Comparison of ENCODE assay signal across 8 mouse cellular contexts in genomic region chr9:96118861-96119772, GRCm38 (mm10). TPM values are rescaled to one million over a fixed set of nuclear protein-coding genes. Genes with fewer than 3 reads are reported as not detected.
DNase-seq lines count a peak whose midpoint lies in the region; ATAC-seq and TF ChIP-seq lines count a peak whose summit lies in the region.

Gene Gk5, plus strand, starts transcription at chr9:96119362.

- H3K27ac ChIP-seq in forebrain, embryonic 10.5 days = peak within 1 kb of the TSS; percentile 75
- H3K27ac ChIP-seq in heart, embryonic 15.5 days = peak within 1 kb of the TSS; percentile 70
- H3K27ac ChIP-seq in liver, embryonic 14.5 days = no peak within 1 kb of the TSS
- 0 out of 2 replicates have a peak within 1 kb of the TSS, but pooled peaks have one; percentile 31 for H3K27ac ChIP-seq in neural tube, embryonic 11.5 days (ENCODE audit: low read depth, low read length)
- H3K27ac ChIP-seq in stomach, postnatal 0 days (replicated peaks) = peak within 1 kb of the TSS; percentile 84

- no peaks in the 10 kb centered on the region for H3K9me3 ChIP-seq in forebrain, embryonic 10.5 days
- no peaks in the 10 kb centered on the region for H3K9me3 ChIP-seq in heart, embryonic 15.5 days (replicated peaks)
- H3K9me3 ChIP-seq in liver, embryonic 14.5 days (ENCODE audit: control insufficient read depth, low read length) = no peaks in the 10 kb centered on the region
- no peaks in the 10 kb centered on the region for H3K9me3 ChIP-seq in neural tube, embryonic 11.5 days (ENCODE audit: control insufficient read depth, low read length)
- no peaks in the 10 kb centered on the region for H3K9me3 ChIP-seq in stomach, postnatal 0 days (ENCODE audit: control insufficient read depth, low read length)

- TF ChIP-seq CTCF in liver, embryonic 14.5 days (IDR thresholded peaks at IDR 0.05; ENCODE audit: low read depth) = no peak
- TF ChIP-seq CTCF in stomach, postnatal 0 days (IDR thresholded peaks at IDR 0.05; ENCODE audit: low read depth) = no peak

- peak within 1 kb of the TSS; percentile 95 for H3K4me2 ChIP-seq in heart, embryonic 15.5 days
- H3K4me2 ChIP-seq in liver, embryonic 14.5 days (ENCODE audit: low read depth) = peak within 1 kb of the TSS; percentile 91
- H3K4me2 ChIP-seq in neural tube, embryonic 11.5 days (ENCODE audit: low read depth) = peak within 1 kb of the TSS; percentile 81
- peak within 1 kb of the TSS; percentile 86 for H3K4me2 ChIP-seq in stomach, postnatal 0 days (replicated peaks; ENCODE audit: low read depth)

- peaks cover 18% of the 10 kb centered on the region for H3K27me3 ChIP-seq in forebrain, embryonic 10.5 days (ENCODE audit: poor library complexity, severe bottlenecking)
- H3K27me3 ChIP-seq in heart, embryonic 15.5 days = no peaks in the 10 kb centered on the region; the same call in 1 of the 2 replicates
- H3K27me3 ChIP-seq in liver, embryonic 14.5 days (ENCODE audit: control insufficient read depth, insufficient read depth, low read length) = no peaks in the 10 kb centered on the region
- no peaks in the 10 kb centered on the region for H3K27me3 ChIP-seq in neural tube, embryonic 11.5 days (ENCODE audit: control insufficient read depth, insufficient read depth, low read length)
- H3K27me3 ChIP-seq in stomach, postnatal 0 days (ENCODE audit: control insufficient read depth, insufficient read depth, low read length) = no peaks in the 10 kb centered on the region

- H3K9ac ChIP-seq in heart, embryonic 15.5 days = peak within 1 kb of the TSS; percentile 74
- peak within 1 kb of the TSS; percentile 24; the same call in 1 of the 2 replicates for H3K9ac ChIP-seq in liver, embryonic 14.5 days (replicated peaks)
- H3K9ac ChIP-seq in neural tube, embryonic 11.5 days (ENCODE audit: low read length) = peak within 1 kb of the TSS; percentile 66
- H3K9ac ChIP-seq in stomach, postnatal 0 days (ENCODE audit: low read length) = peak within 1 kb of the TSS; percentile 79

- DNase-seq in c-Kit-negative CD71-positive TER-119-positive erythroid progenitor cells, embryonic 14.5 days (ENCODE audit: low read depth, low spot score) = peak; percentile 77
- peak; percentile 99 for DNase-seq in forebrain, embryonic 10.5 days (ENCODE audit: extremely low spot score, low spot score)
- peak; percentile 98 to 99 for DNase-seq in kidney, postnatal 25 days
- peak; percentile 77 to 84 (median 83) for DNase-seq in liver, embryonic 14.5 days (ENCODE audit: low read depth in 3 of 3, low spot score in 3 of 3)
- peak; percentile 99 for DNase-seq in neural tube, embryonic 11.5 days (ENCODE audit: low spot score)
- peak; percentile 99 for DNase-seq in stomach, postnatal 0 days (ENCODE audit: low spot score)

- no peaks in the 10 kb centered on the region for H3K36me3 ChIP-seq in forebrain, embryonic 10.5 days (replicated peaks)
- H3K36me3 ChIP-seq in heart, embryonic 15.5 days = no peaks in the 10 kb centered on the region
- H3K36me3 ChIP-seq in liver, embryonic 14.5 days (replicated peaks; ENCODE audit: control insufficient read depth, insufficient read depth, low read depth) = no peaks in the 10 kb centered on the region
- H3K36me3 ChIP-seq in neural tube, embryonic 11.5 days (ENCODE audit: control insufficient read depth, insufficient read depth, low read length) = no peaks in the 10 kb centered on the region
- H3K36me3 ChIP-seq in stomach, postnatal 0 days (ENCODE audit: control insufficient read depth, insufficient read depth, low read length) = no peaks in the 10 kb centered on the region

- TF ChIP-seq EP300 in liver, embryonic 14.5 days (IDR thresholded peaks at IDR 0.05; ENCODE audit: low read depth) = no peak
- no peak for TF ChIP-seq EP300 in stomach, postnatal 0 days (optimal IDR thresholded peaks at IDR 0.05)

- under 1% methylated on average over 76 of the region's 76 CpGs for WGBS in forebrain, embryonic 10.5 days
- under 1% methylated on average over 76 of the region's 76 CpGs for WGBS in heart, embryonic 15.5 days
- WGBS in liver, embryonic 14.5 days (ENCODE audit: insufficient replicate concordance) = 1% methylated on average over 76 of the region's 76 CpGs
- under 1% methylated on average over 76 of the region's 76 CpGs for WGBS in neural tube, embryonic 11.5 days
- WGBS in stomach, postnatal 0 days = under 1% methylated on average over 65 of the region's 76 CpGs

- peak; percentile 96 for ATAC-seq in CD4-positive, CD25-positive, alpha-beta regulatory T cell, adult 4 months
- ATAC-seq in heart, embryonic 15.5 days (replicated peaks; ENCODE audit: insufficient number of reproducible peaks, insufficient read depth, low FRiP score, low read depth) = peak; percentile 99
- ATAC-seq in liver, embryonic 14.5 days (ENCODE audit: insufficient read depth) = peak; percentile 95
- peak; percentile 98 for ATAC-seq in neural tube, embryonic 11.5 days (ENCODE audit: insufficient read depth, low FRiP score, low TSS enrichment)
- peak; percentile 98 for ATAC-seq in stomach, postnatal 0 days (ENCODE audit: low FRiP score, low TSS enrichment)

- peaks cover 14% of the 10 kb centered on the region for H3K4me1 ChIP-seq in forebrain, embryonic 10.5 days
- H3K4me1 ChIP-seq in heart, embryonic 15.5 days (replicated peaks) = peaks cover 2% of the 10 kb centered on the region; the same call in 1 of the 2 replicates
- peaks cover 3 to 4% of the 10 kb centered on the region in 2 experiments; a peak in 3 of 4 replicates for H3K4me1 ChIP-seq in liver, embryonic 14.5 days (replicated peaks; ENCODE audit: control insufficient read depth in 2 of 2, insufficient read depth in 2 of 2, low read length in 1 of 2)
- no peaks in the 10 kb centered on the region for H3K4me1 ChIP-seq in neural tube, embryonic 11.5 days (ENCODE audit: control insufficient read depth, insufficient read depth, low read length)
- no peaks in the 10 kb centered on the region for H3K4me1 ChIP-seq in stomach, postnatal 0 days (replicated peaks; ENCODE audit: control insufficient read depth, insufficient read depth)

- H3K4me3 ChIP-seq in forebrain, embryonic 10.5 days = peak within 1 kb of the TSS; percentile 66
- peak within 1 kb of the TSS; percentile 82 for H3K4me3 ChIP-seq in heart, embryonic 15.5 days
- peak within 1 kb of the TSS; percentile 64 to 74 for H3K4me3 ChIP-seq in liver, embryonic 14.5 days (ENCODE audit: insufficient read depth in 1 of 2, low read depth in 2 of 2, low read length in 2 of 2)
- peak within 1 kb of the TSS; percentile 51 for H3K4me3 ChIP-seq in neural tube, embryonic 11.5 days (ENCODE audit: low read depth, low read length)
- H3K4me3 ChIP-seq in stomach, postnatal 0 days (ENCODE audit: low read depth, low read length) = peak within 1 kb of the TSS; percentile 71

RNA-seq across cellular contexts. Expression of gene Gk5, which starts in this region (rescaled TPM):
- 1 to 10 TPM; 1.5 to 1.6 TPM for polyA plus RNA-seq in CD4-positive, CD25-positive, alpha-beta regulatory T cell, adult 4 months (2017; shearing (Covaris generic))
- 3.2 and 3.4 TPM in 2 replicates for polyA plus RNA-seq in forebrain, embryonic 10.5 days (2016; fragmentation: Nextera tagmentation; extraction: Ambion mirVana)
- 2.3 and 3.0 TPM in 2 replicates for polyA plus RNA-seq in heart, embryonic 15.5 days (2015; fragmentation: Nextera tagmentation; extraction: Ambion mirVana)
- polyA plus RNA-seq in liver, embryonic 14.5 days (2012; rRNA removed) = 0.12 and 0.41 TPM in 2 replicates
- polyA plus RNA-seq in liver, embryonic 14.5 days (2014; fragmentation: Nextera tagmentation; extraction: Ambion mirVana) = 0.43 and 0.51 TPM in 2 replicates
- 3.7 and 4.4 TPM in 2 replicates for polyA plus RNA-seq in neural tube, embryonic 11.5 days (2014; fragmentation: Nextera tagmentation; extraction: Ambion mirVana)
- 8.7 and 9.8 TPM in 2 replicates for polyA plus RNA-seq in stomach, postnatal 0 days (2015; fragmentation: Nextera tagmentation; extraction: Ambion mirVana)

Comparison
In these comparisons a context has a peak if more than half of its experiments do, and no peak if none do; other contexts are left out.
1. Peak in DNase-seq, ATAC-seq, H3K4me3 ChIP-seq, H3K9ac ChIP-seq and H3K4me2 ChIP-seq in liver, embryonic 14.5 days; RNA of the gene not detected or under 1 TPM.
2. H3K9ac ChIP-seq: peak in every context shown above with its lines; median percentile 79 in stomach, postnatal 0 days; 74 in heart, embryonic 15.5 days; 66 in neural tube, embryonic 11.5 days; 24 in liver, embryonic 14.5 days.